Mouse (Mus musculus) hindbrain, postnatal 0 days (tissue): ENCODE measurements around the gene Gif. TPM values are rescaled to one million over a fixed set of nuclear protein-coding genes. Genes with fewer than 3 reads are reported as not detected.

Source experiments
- ATAC-seq: fragments of 200-750 bp; cut with Nextera tagmentation; 2 replicates; pipeline ENCODE4 v1.8.0; 2017; ENCODE audit warnings: mild to moderate bottlenecking, moderate TSS enrichment, moderate library complexity
- DNase-seq: peaks from one replicate; pipeline ENCODE4 v3.0.0-alpha.2; 2015; ENCODE audit warnings: low spot score
- H3K27ac ChIP-seq: fragments of 300-500 bp; sonication (generic); 2 replicates; pipeline ENCODE4 v1.5.1; 2014; ENCODE audit warnings: mild to moderate bottlenecking
- H3K27me3 ChIP-seq: fragments of 300-500 bp; sonication (generic); 2 replicates; pipeline ENCODE4 v1.6.1; 2014; ENCODE audit warnings: low read length, mixed read lengths; ENCODE audit not compliant: insufficient read depth
- H3K36me3 ChIP-seq: fragments of 300-500 bp; sonication (generic); 2 replicates; pipeline ENCODE4 v1.6.1; 2014; ENCODE audit warnings: low read length, mixed read lengths; ENCODE audit not compliant: insufficient read depth
- H3K4me1 ChIP-seq: fragments of 300-500 bp; sonication (generic); 2 replicates; pipeline ENCODE4 v1.6.1; 2014; ENCODE audit warnings: antibody characterized with exemption, low read length, mixed read lengths; ENCODE audit not compliant: insufficient read depth
- H3K4me2 ChIP-seq: fragments of 300-500 bp; sonication (generic); 2 replicates; pipeline ENCODE4 v1.6.1; 2014; ENCODE audit warnings: low read depth, mild to moderate bottlenecking, low read length, moderate library complexity, mixed read lengths
- H3K4me3 ChIP-seq: fragments of 300-500 bp; sonication (generic); 2 replicates; pipeline ENCODE4 v1.5.1; 2014; ENCODE audit warnings: low read length
- H3K9ac ChIP-seq: fragments of 300-500 bp; sonication (generic); replicated peaks from 2 replicates; pipeline ENCODE4 v1.6.1; 2014; ENCODE audit warnings: mild to moderate bottlenecking, low read length, moderate library complexity, mixed read lengths
- H3K9me3 ChIP-seq: fragments of 300-500 bp; sonication (generic); 2 replicates; pipeline ENCODE4 v1.6.1; 2016; ENCODE audit warnings: low read length, mixed read lengths
- CTCF ChIP-seq: IDR thresholded peaks from 2 replicates; pipeline ENCODE4 v1.5.1; 2016; ENCODE audit warnings: antibody characterized with exemption, control low read depth, low read depth
- WGBS: fragments of 180-500 bp; shearing (Covaris S2); extraction: QIAGEN DNeasy Blood & Tissue Kit; methylation state at CpG from one replicate; pipeline ENCODE4 v1.1.7; 2014; 5-methylcytosine and 5-hydroxymethylcytosine counted together
- polyA plus RNA-seq: library from polyadenylated mRNA; unstranded; fragments of >200 nt; fragmentation: Nextera tagmentation; extraction: Ambion mirVana; gene quantifications from 2 replicates; pipeline ENCODE4 v1.2.1, GENCODE M21; 2015
- total RNA-seq: library from RNA; depleted of rRNA; stranded (reverse); fragments of >200 nt; gene quantifications from 2 replicates; pipeline ENCODE4 v1.2.3, GENCODE M21; 2014; rRNA removed

The Gif gene
- total RNA-seq (not detected in 2 replicates), polyA plus RNA-seq (not detected in 2 replicates)

GRCm38 (mm10) chr19:11747298-11747697, at the start of gene Gif:
Gene Gif (plus strand): TSS chr19:11747554.
- no peak for TF ChIP-seq CTCF
- Histone ChIP-seq H3K9ac (no peak within 1 kb of the TSS), H3K9me3 (no peaks in the 10 kb centered on the region), H3K36me3 (no peaks in the 10 kb centered on the region), H3K4me2 (no peak within 1 kb of the TSS), H3K27me3 (no peaks in the 10 kb centered on the region), H3K4me1 (no peaks in the 10 kb centered on the region), H3K27ac (no peak within 1 kb of the TSS), H3K4me3 (no peak within 1 kb of the TSS)
- WGBS, result 74% methylated on average over 2 of the region's 2 CpGs
- no peak for DNase-seq
- ATAC-seq, result no peak

- ATAC-seq (no peak), DNase-seq (no peak)
- no peaks in the 10 kb centered on the region for H3K36me3 ChIP-seq
- no peak overlapping the region for H3K27ac ChIP-seq
- no peak overlapping the region for H3K4me3 ChIP-seq
- H3K9ac ChIP-seq, result no peak overlapping the region
- no peak overlapping the region for H3K4me2 ChIP-seq
- H3K4me1 ChIP-seq, result no peaks in the 10 kb centered on the region
- 94% methylated on average over 6 of the region's 6 CpGs for WGBS
- no peak for TF ChIP-seq CTCF
- H3K27me3 ChIP-seq, result no peaks in the 10 kb centered on the region
- no peaks in the 10 kb centered on the region for H3K9me3 ChIP-seq
Measured at GRCm38 (mm10) chr19:11698342-11698741, 49.0 kb upstream of the Gif start.

GRCm38 (mm10) chr19:11712451-11712850, 34.9 kb upstream of the Gif start:
- Histone ChIP-seq H3K4me1 (no peaks in the 10 kb centered on the region), H3K27ac (no peak overlapping the region), H3K4me2 (no peak overlapping the region), H3K9me3 (no peaks in the 10 kb centered on the region), H3K36me3 (no peaks in the 10 kb centered on the region), H3K27me3 (no peaks in the 10 kb centered on the region), H3K4me3 (no peak overlapping the region), H3K9ac (no peak overlapping the region)
- WGBS, result 85% methylated on average over 4 of the region's 4 CpGs
- ATAC-seq, result no peak
- DNase-seq, result no peak
- TF ChIP-seq CTCF, result no peak

- ATAC-seq (no peak), DNase-seq (no peak)
- H3K4me3 ChIP-seq, result no peak overlapping the region
- no peaks in the 10 kb centered on the region for H3K36me3 ChIP-seq
- H3K4me1 ChIP-seq, result no peaks in the 10 kb centered on the region
- no peak for TF ChIP-seq CTCF
- no peaks in the 10 kb centered on the region for H3K27me3 ChIP-seq
- no peak overlapping the region for H3K4me2 ChIP-seq
- no peaks in the 10 kb centered on the region for H3K9me3 ChIP-seq
- 88% methylated on average over 3 of the region's 3 CpGs for WGBS
- H3K9ac ChIP-seq, result no peak overlapping the region
- H3K27ac ChIP-seq, result no peak overlapping the region
Measured at GRCm38 (mm10) chr19:11720071-11720470, 27.3 kb upstream of the Gif start.

GRCm38 (mm10) chr19:11723870-11724269, 23.5 kb upstream of the Gif start:
- H3K4me3 ChIP-seq, result no peak overlapping the region
- WGBS, result 88% methylated on average over 2 of the region's 2 CpGs
- H3K27me3 ChIP-seq, result no peaks in the 10 kb centered on the region

GRCm38 (mm10) chr19:11724275-11724674, 23.1 kb upstream of the Gif start:
- no peak overlapping the region for H3K9ac ChIP-seq
- no peaks in the 10 kb centered on the region for H3K9me3 ChIP-seq
- ATAC-seq (no peak), DNase-seq (no peak)
- H3K27me3 ChIP-seq, result no peaks in the 10 kb centered on the region
- no peak overlapping the region for H3K27ac ChIP-seq
- no peaks in the 10 kb centered on the region for H3K36me3 ChIP-seq
- no peak overlapping the region for H3K4me3 ChIP-seq
- 88% methylated on average over 6 of the region's 6 CpGs for WGBS
- no peak overlapping the region for H3K4me2 ChIP-seq
- TF ChIP-seq CTCF, result no peak
- H3K4me1 ChIP-seq, result no peaks in the 10 kb centered on the region

More at GRCm38 (mm10) chr19:11723870-11724269, 23.5 kb upstream of the Gif start:
- Histone ChIP-seq H3K36me3 (no peaks in the 10 kb centered on the region), H3K4me1 (no peaks in the 10 kb centered on the region), H3K27ac (no peak overlapping the region), H3K9ac (no peak overlapping the region), H3K9me3 (no peaks in the 10 kb centered on the region), H3K4me2 (no peak overlapping the region)
- DNase-seq (no peak), ATAC-seq (no peak)
- TF ChIP-seq CTCF, result no peak

GRCm38 (mm10) chr19:11725915-11726314, 21.4 kb upstream of the Gif start:
- Histone ChIP-seq H3K4me2 (no peak overlapping the region), H3K27ac (no peak overlapping the region), H3K36me3 (no peaks in the 10 kb centered on the region), H3K9me3 (no peaks in the 10 kb centered on the region), H3K27me3 (no peaks in the 10 kb centered on the region), H3K4me1 (no peaks in the 10 kb centered on the region), H3K9ac (no peak overlapping the region), H3K4me3 (no peak overlapping the region)
- DNase-seq, result no peak
- no peak for ATAC-seq
- no peak for TF ChIP-seq CTCF
- WGBS, result 88% methylated on average over 2 of the region's 2 CpGs
